Mouse (Mus musculus) liver, embryonic 15.5 days (tissue): Measurements from ENCODE around the gene Slc35f1. TPM values are rescaled to one million over a fixed set of nuclear protein-coding genes. Genes with fewer than 3 reads are reported as not detected.

Experiments used
- ATAC-seq: fragments of 200-750 bp; cut with Nextera tagmentation; 2 replicates; pipeline ENCODE4 v1.8.0; 2017; ENCODE audit warnings: moderate number of reproducible peaks, mild to moderate bottlenecking, moderate library complexity; ENCODE audit not compliant: insufficient read depth
- H3K27ac ChIP-seq: fragments of 300-500 bp; sonication (generic); replicated peaks from 2 replicates; pipeline ENCODE4 v1.5.1; 2015; ENCODE audit warnings: mild to moderate bottlenecking, inconsistent platforms
- H3K27me3 ChIP-seq: fragments of 300-500 bp; sonication (generic); 2 replicates; pipeline ENCODE4 v1.6.1; 2015; ENCODE audit warnings: mild to moderate bottlenecking, inconsistent platforms
- H3K36me3 ChIP-seq: fragments of 300-500 bp; sonication (generic); replicated peaks from 2 replicates; pipeline ENCODE4 v1.6.1; 2015; ENCODE audit warnings: moderate library complexity, mild to moderate bottlenecking, inconsistent platforms
- H3K4me1 ChIP-seq: fragments of 300-500 bp; sonication (generic); replicated peaks from 2 replicates; pipeline ENCODE4 v1.6.1; 2015; ENCODE audit warnings: inconsistent platforms
- H3K4me2 ChIP-seq: fragments of 300-500 bp; sonication (generic); 2 replicates; pipeline ENCODE4 v1.6.1; 2015; ENCODE audit warnings: moderate library complexity, mild to moderate bottlenecking, inconsistent platforms
- H3K4me3 ChIP-seq: fragments of 300-500 bp; sonication (generic); replicated peaks from 2 replicates; pipeline ENCODE4 v1.5.1; 2015; ENCODE audit warnings: mild to moderate bottlenecking, inconsistent platforms
- H3K9ac ChIP-seq: fragments of 300-500 bp; sonication (generic); 2 replicates; pipeline ENCODE4 v1.6.1; 2015; ENCODE audit warnings: moderate library complexity, mild to moderate bottlenecking, inconsistent platforms
- H3K9me3 ChIP-seq: fragments of 300-500 bp; sonication (generic); replicated peaks from 2 replicates; pipeline ENCODE4 v1.6.1; 2016; ENCODE audit warnings: inconsistent platforms
- WGBS: fragments of 180-500 bp; shearing (Covaris S2); methylation state at CpG from one replicate; pipeline ENCODE4 v1.1.7; 2015; ENCODE audit warnings: mixed read lengths; ENCODE audit not compliant: insufficient replicate concordance; 5-methylcytosine and 5-hydroxymethylcytosine counted together
- polyA plus RNA-seq: library from polyadenylated mRNA; unstranded; fragments of >200 nt; fragmentation: Nextera tagmentation; extraction: Ambion mirVana; gene quantifications from 2 replicates; pipeline ENCODE4 v1.2.1, GENCODE M21; 2015

The Slc35f1 gene
- polyA plus RNA-seq, 1 experiment from 2014 or later, result 0.03 TPM

DNA sequence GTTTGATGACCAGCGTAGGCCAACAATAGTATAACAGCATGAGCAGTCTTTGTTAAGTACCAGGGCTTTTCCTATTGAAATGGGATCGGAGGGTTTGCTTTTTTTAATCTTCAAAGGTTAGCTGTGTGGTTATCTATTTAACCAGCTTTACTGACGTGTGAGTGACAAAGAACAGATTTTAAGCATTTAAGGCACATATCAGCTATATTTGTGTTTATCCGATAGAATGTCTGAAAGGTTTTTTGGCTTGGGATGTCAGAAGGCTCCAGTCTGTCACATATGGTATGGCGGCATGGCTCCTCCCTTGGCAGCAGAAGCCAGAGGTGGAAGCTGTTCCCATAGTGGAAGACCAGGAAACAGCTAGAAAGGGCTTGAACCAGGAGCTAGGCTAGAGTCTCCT, 36.3 kb downstream of the Slc35f1 start:
- Histone ChIP-seq H3K4me2 (no peak overlapping the region), H3K27me3 (no peaks in the 10 kb centered on the region), H3K9me3 (no peaks in the 10 kb centered on the region), H3K4me1 (no peaks in the 10 kb centered on the region), H3K9ac (no peak overlapping the region), H3K4me3 (no peak overlapping the region), H3K36me3 (no peaks in the 10 kb centered on the region), H3K27ac (no peak overlapping the region)
- no peak for ATAC-seq
- 64% methylated on average over 5 of the region's 5 CpGs for WGBS

- no peak overlapping the region for H3K9ac ChIP-seq
- H3K27me3 ChIP-seq, result no peaks in the 10 kb centered on the region
- no peak overlapping the region for H3K4me3 ChIP-seq
- no peaks in the 10 kb centered on the region for H3K4me1 ChIP-seq
- H3K9me3 ChIP-seq, result no peaks in the 10 kb centered on the region
- H3K4me2 ChIP-seq, result no peak overlapping the region
- ATAC-seq, result no peak
- H3K27ac ChIP-seq, result no peak overlapping the region
- WGBS, result 23% methylated on average over 10 of the region's 10 CpGs
- no peaks in the 10 kb centered on the region for H3K36me3 ChIP-seq
These were observed 52.5 kb downstream of the Slc35f1 start for GRCm38 (mm10) chr10:52742671-52743379.

GRCm38 (mm10) chr10:52743831-52744230, 53.5 kb downstream of the Slc35f1 start:
- no peaks in the 10 kb centered on the region for H3K36me3 ChIP-seq
- H3K9ac ChIP-seq, result no peak overlapping the region
- H3K4me2 ChIP-seq, result no peak overlapping the region
- H3K27ac ChIP-seq, result no peak overlapping the region
- H3K9me3 ChIP-seq, result no peaks in the 10 kb centered on the region
- ATAC-seq, result no peak
- no peaks in the 10 kb centered on the region for H3K4me1 ChIP-seq
- no peaks in the 10 kb centered on the region for H3K27me3 ChIP-seq
- 70% methylated on average over 3 of the region's 3 CpGs for WGBS
- no peak overlapping the region for H3K4me3 ChIP-seq

DNA sequence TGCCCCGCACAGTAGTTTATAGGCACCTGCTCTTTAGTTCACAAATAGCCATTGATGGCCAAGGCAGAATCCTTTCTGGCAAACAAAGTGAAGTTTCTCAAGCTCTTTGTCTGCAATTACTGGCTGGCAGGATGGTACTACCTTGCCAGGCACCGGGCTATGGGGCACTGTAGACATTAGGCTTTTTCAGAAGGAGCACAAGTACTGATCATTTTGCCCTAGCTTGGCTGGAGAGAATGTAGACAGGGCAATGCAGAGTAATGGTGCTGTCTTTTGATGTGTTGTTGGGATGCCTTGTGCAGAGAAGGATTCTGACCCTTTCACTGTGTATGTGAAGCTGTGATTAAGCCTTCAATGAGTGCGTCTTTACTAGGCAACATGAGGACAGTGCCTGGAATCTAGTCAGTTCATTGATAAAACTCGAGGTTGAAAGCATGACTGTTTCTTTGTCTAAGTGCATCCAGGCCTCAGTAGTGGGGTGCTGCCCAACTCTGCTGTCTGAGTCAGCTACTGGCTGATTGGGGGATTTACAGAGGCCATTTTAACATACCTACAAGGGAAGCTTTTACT, 57.8 kb downstream of the Slc35f1 start:
- Histone ChIP-seq H3K9me3 (no peaks in the 10 kb centered on the region), H3K4me1 (no peaks in the 10 kb centered on the region), H3K9ac (no peak overlapping the region), H3K27ac (no peak overlapping the region), H3K36me3 (no peaks in the 10 kb centered on the region), H3K4me3 (no peak overlapping the region), H3K4me2 (no peak overlapping the region), H3K27me3 (no peaks in the 10 kb centered on the region)
- WGBS, result 53% methylated on average over 4 of the region's 4 CpGs
- ATAC-seq, result no peak

DNA sequence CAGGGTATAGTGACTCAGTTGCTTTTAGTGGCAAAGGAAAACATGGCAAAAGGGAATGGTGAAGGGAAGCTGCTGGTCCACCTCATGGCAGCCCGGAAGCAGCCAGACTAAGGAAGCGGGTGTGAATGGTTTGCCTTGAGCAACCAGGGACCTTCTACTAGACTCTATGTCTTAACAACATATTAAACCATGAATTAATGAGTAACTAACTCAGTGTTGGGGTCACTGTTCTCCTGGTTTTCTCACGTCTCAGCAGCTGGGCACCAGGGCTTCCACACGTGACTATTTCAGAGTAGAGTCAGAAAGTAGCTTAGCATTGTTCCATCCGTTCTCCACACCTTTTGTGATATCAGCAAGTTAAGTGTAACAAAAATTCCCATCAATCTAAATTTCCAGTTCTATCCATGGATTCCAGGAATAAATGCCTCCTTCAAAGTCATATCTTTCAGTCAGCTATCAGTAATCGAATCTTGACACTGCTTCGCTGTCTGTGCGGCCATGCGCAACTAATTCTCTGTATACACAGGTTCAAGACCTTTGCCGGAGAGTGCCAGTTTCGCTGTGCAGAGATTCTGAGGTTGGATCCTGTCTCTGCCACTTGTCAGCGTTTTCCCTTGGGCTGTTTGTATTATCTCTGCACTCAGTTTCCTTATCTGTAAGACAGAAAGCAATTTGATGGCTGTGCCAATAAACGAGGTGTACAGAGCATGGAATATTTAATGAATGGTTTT, 65.8 kb downstream of the Slc35f1 start:
- Histone ChIP-seq H3K27me3 (no peaks in the 10 kb centered on the region), H3K4me2 (no peak overlapping the region), H3K9me3 (no peaks in the 10 kb centered on the region), H3K36me3 (no peaks in the 10 kb centered on the region), H3K4me1 (no peaks in the 10 kb centered on the region), H3K4me3 (no peak overlapping the region), H3K9ac (no peak overlapping the region), H3K27ac (no peak overlapping the region)
- no peak for ATAC-seq
- WGBS, result 67% methylated on average over 13 of the region's 13 CpGs

GRCm38 (mm10) chr10:52757496-52758260, 67.3 kb downstream of the Slc35f1 start:
- no peak for ATAC-seq
- Histone ChIP-seq H3K9ac (no peak overlapping the region), H3K4me2 (no peak overlapping the region), H3K4me3 (no peak overlapping the region), H3K36me3 (no peaks in the 10 kb centered on the region), H3K9me3 (no peaks in the 10 kb centered on the region), H3K27ac (no peak overlapping the region), H3K4me1 (no peaks in the 10 kb centered on the region), H3K27me3 (no peaks in the 10 kb centered on the region)
- WGBS, result 59% methylated on average over 4 of the region's 4 CpGs

DNA sequence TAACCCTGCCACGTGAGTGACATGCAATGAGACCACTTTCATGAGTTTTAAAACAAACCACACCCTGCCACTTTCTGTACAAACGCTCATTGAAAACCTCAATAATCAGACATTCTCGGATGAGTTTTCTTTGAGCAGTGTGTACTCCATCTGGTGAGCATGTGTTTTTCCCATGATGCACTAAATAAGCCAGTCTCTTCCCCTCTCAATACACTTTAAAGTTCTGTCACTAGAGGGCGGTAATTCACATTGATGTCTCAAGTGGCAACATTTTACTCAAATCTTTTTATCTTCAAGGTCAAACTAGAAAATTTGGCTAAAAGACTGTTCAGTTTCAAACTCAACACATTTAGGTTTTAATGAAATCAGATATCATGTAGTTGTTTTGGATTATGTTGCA, 68.3 kb downstream of the Slc35f1 start:
- Histone ChIP-seq H3K36me3 (no peaks in the 10 kb centered on the region), H3K9ac (no peak overlapping the region), H3K9me3 (no peaks in the 10 kb centered on the region), H3K4me1 (no peaks in the 10 kb centered on the region), H3K4me3 (no peak overlapping the region), H3K27ac (no peak overlapping the region), H3K27me3 (no peaks in the 10 kb centered on the region), H3K4me2 (no peak overlapping the region)
- 30% methylated on average over 4 of the region's 4 CpGs for WGBS
- ATAC-seq, result no peak

GRCm38 (mm10) chr10:52760527-52760926, 70.2 kb downstream of the Slc35f1 start:
- H3K4me1 ChIP-seq, result no peaks in the 10 kb centered on the region
- H3K36me3 ChIP-seq, result no peaks in the 10 kb centered on the region
- H3K27me3 ChIP-seq, result no peaks in the 10 kb centered on the region
- H3K9me3 ChIP-seq, result no peaks in the 10 kb centered on the region
- H3K4me3 ChIP-seq, result no peak overlapping the region
- ATAC-seq, result no peak
- no peak overlapping the region for H3K4me2 ChIP-seq
- H3K27ac ChIP-seq, result no peak overlapping the region
- 59% methylated on average over 1 of the region's 1 CpGs for WGBS
- H3K9ac ChIP-seq, result no peak overlapping the region

DNA sequence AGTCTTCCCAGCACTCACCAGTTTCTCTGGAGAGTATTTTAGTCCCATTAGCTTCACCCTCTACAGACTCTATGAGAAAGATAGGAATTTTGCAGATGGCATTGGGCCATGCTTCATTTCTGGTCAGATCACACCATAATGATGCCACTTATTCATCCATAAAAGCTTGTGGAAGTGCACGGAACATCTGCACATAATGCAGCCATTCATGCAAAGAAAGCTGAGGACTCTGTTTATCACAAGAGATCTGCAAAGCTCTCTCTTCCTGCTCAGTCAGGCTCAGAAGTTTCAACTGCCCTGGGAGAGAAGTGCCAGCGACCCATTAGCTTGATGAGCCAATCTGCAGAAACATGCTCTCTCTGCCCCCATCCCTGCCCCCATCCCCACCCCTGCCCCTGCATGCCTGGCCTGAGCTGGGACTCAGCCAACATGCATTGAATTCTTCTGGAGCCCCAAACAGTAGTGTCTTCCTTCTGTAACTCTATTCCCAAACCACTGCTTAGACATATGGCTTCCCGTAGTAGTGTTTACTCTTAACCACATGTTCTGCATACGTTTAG, 89.7 kb downstream of the Slc35f1 start:
- ATAC-seq, result no peak
- Histone ChIP-seq H3K4me1 (no peaks in the 10 kb centered on the region), H3K4me2 (no peak overlapping the region), H3K27me3 (no peaks in the 10 kb centered on the region), H3K9ac (no peak overlapping the region), H3K9me3 (no peaks in the 10 kb centered on the region), H3K27ac (no peak overlapping the region), H3K36me3 (no peaks in the 10 kb centered on the region), H3K4me3 (no peak overlapping the region)
- 42% methylated on average over 4 of the region's 4 CpGs for WGBS

- H3K4me1 ChIP-seq, result no peaks in the 10 kb centered on the region
- whole genome bisulfite sequencing, result 60% methylated on average over 2 of the region's 2 CpGs
- H3K9me3 ChIP-seq, result no peaks in the 10 kb centered on the region
- no peak overlapping the region for H3K27ac ChIP-seq
- no peak for ATAC-seq
- no peak overlapping the region for H3K4me3 ChIP-seq
- H3K4me2 ChIP-seq, result no peak overlapping the region
- no peaks in the 10 kb centered on the region for H3K27me3 ChIP-seq
- no peaks in the 10 kb centered on the region for H3K36me3 ChIP-seq
- H3K9ac ChIP-seq, result no peak overlapping the region
These were observed 96.7 kb downstream of the Slc35f1 start for GRCm38 (mm10) chr10:52787075-52787474.

DNA sequence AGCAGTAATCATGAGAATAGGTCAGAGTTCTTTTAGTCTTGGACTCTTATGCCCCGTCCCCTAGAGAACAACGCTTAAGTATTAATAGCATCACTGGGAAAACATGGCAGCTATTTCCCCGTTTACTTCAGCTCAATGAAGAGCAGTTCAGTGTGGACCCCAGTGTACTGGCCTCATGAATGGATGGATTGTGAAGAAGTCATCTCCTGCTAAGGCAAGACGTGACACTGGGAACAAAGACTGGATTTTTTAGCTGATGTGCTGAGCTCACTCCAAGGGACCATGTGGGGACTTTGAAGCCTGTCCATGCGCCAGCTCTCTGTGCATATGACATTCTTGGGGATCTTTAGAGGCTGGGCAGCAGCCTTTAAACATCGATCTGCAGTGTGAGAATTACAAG, 101.2 kb downstream of the Slc35f1 start:
- no peak overlapping the region for H3K4me2 ChIP-seq
- H3K27ac ChIP-seq, result no peak overlapping the region
- no peak for ATAC-seq
- no peaks in the 10 kb centered on the region for H3K9me3 ChIP-seq
- 64% methylated on average over 6 of the region's 6 CpGs for WGBS
- no peak overlapping the region for H3K4me3 ChIP-seq
- H3K36me3 ChIP-seq, result no peaks in the 10 kb centered on the region
- H3K9ac ChIP-seq, result no peak overlapping the region
- H3K4me1 ChIP-seq, result no peaks in the 10 kb centered on the region
- no peaks in the 10 kb centered on the region for H3K27me3 ChIP-seq
